Mouse (Mus musculus) erythroblast, embryonic 14.5 days (primary cell): Measurements from ENCODE around the gene Selenbp1. TPM values are rescaled to one million over a fixed set of nuclear protein-coding genes. Genes with fewer than 3 reads are reported as not detected.
"Not testable (repeated sequence)": the region's sequence is repeated elsewhere in the genome, so short reads cannot be mapped to it uniquely, and the experiment has no call there.

Experiments used
- H3K27me3 ChIP-seq: 2 replicates; pipeline ENCODE4 v1.6.1; 2012; ENCODE audit warnings: inconsistent platforms; ENCODE audit not compliant: control insufficient read depth
- H3K36me3 ChIP-seq: 2 replicates; pipeline ENCODE4 v1.6.1; 2012; ENCODE audit warnings: mild to moderate bottlenecking, inconsistent platforms; ENCODE audit not compliant: control insufficient read depth
- H3K4me1 ChIP-seq: 2 replicates; pipeline ENCODE4 v1.6.1; 2012; ENCODE audit warnings: inconsistent platforms; ENCODE audit not compliant: control insufficient read depth
- H3K4me3 ChIP-seq: replicated peaks from 2 replicates; pipeline ENCODE3; 2012; ENCODE audit warnings: moderate library complexity, mild to moderate bottlenecking, inconsistent platforms
- H3K9me3 ChIP-seq: 2 replicates; pipeline ENCODE4 v1.6.1; 2012; ENCODE audit warnings: low read length, inconsistent platforms, mixed read lengths; ENCODE audit not compliant: control insufficient read depth
- GATA1 ChIP-seq: IDR thresholded peaks from 2 replicates; pipeline ENCODE4 v1.6.1; 2012; ENCODE audit warnings: low read length, inconsistent platforms, mixed read lengths
- TAL1 ChIP-seq: IDR thresholded peaks from 3 replicates; pipeline ENCODE4 v1.6.1; 2012; ENCODE audit warnings: low read length, inconsistent platforms, mixed read lengths
- polyA plus RNA-seq: library from polyadenylated mRNA; stranded (reverse); fragments of >175 nt; gene quantifications from 2 replicates; pipeline ENCODE4 v1.2.3, GENCODE M21; 2012

Selenbp1 gene
- polyA plus RNA-seq, 1 experiment: 0.64 TPM

GRCm38 (mm10) chr3:94915903-94916741, 16.7 kb upstream of the Selenbp1 start:
- Histone ChIP-seq H3K4me1 (peaks cover 37% of the 10 kb centered on the region), H3K4me3 (no peak overlapping the region), H3K36me3 (no peaks in the 10 kb centered on the region), H3K9me3 (no peaks in the 10 kb centered on the region), H3K27me3 (no peaks in the 10 kb centered on the region)
- TF ChIP-seq TAL1: no peak
- no peak for TF ChIP-seq GATA1

GRCm38 (mm10) chr3:94917816-94918361, 15.0 kb upstream of the Selenbp1 start:
- Histone ChIP-seq H3K4me1 (peaks cover 45% of the 10 kb centered on the region), H3K9me3 (no peaks in the 10 kb centered on the region), H3K27me3 (no peaks in the 10 kb centered on the region), H3K36me3 (no peaks in the 10 kb centered on the region), H3K4me3 (no peak overlapping the region)
- TF ChIP-seq GATA1 (no peak), TAL1 (no peak)

- H3K9me3 ChIP-seq: no peaks in the 10 kb centered on the region
- no peak overlapping the region for H3K4me3 ChIP-seq
- TF ChIP-seq TAL1: no peak
- TF ChIP-seq GATA1: no peak
- peaks cover 48% of the 10 kb centered on the region for H3K4me1 ChIP-seq
- H3K36me3 ChIP-seq: no peaks in the 10 kb centered on the region
- no peaks in the 10 kb centered on the region for H3K27me3 ChIP-seq
These were observed 14.0 kb upstream of the Selenbp1 start for GRCm38 (mm10) chr3:94918845-94919244.

- Histone ChIP-seq H3K36me3 (no peaks in the 10 kb centered on the region), H3K4me1 (peaks cover 68% of the 10 kb centered on the region), H3K27me3 (no peaks in the 10 kb centered on the region), H3K9me3 (no peaks in the 10 kb centered on the region), H3K4me3 (no peak overlapping the region)
- TF ChIP-seq GATA1: no peak
- TF ChIP-seq TAL1: no peak
These were observed 11.8 kb upstream of the Selenbp1 start for GRCm38 (mm10) chr3:94921104-94921503.

- Histone ChIP-seq H3K4me1 (peaks cover 76% of the 10 kb centered on the region), H3K36me3 (no peaks in the 10 kb centered on the region), H3K27me3 (no peaks in the 10 kb centered on the region), H3K9me3 (no peaks in the 10 kb centered on the region), H3K4me3 (no peak overlapping the region)
- TF ChIP-seq TAL1 (no peak), GATA1 (no peak)
These were observed 10.5 kb upstream of the Selenbp1 start for GRCm38 (mm10) chr3:94922333-94922732.

- TF ChIP-seq GATA1 (0 out of 2 replicates have a peak, but pooled peaks have one; percentile 31), TAL1 (no peak)
- no peaks in the 10 kb centered on the region for H3K27me3 ChIP-seq
- peaks cover 61% of the 10 kb centered on the region for H3K4me1 ChIP-seq
- H3K9me3 ChIP-seq: no peaks in the 10 kb centered on the region
- H3K36me3 ChIP-seq: no peaks in the 10 kb centered on the region
- no peak overlapping the region for H3K4me3 ChIP-seq
These were observed 8.2 kb upstream of the Selenbp1 start for GRCm38 (mm10) chr3:94924688-94925087.

GRCm38 (mm10) chr3:94926301-94926736, 6.5 kb upstream of the Selenbp1 start:
- H3K36me3 ChIP-seq, H3K4me3 ChIP-seq, H3K9me3 ChIP-seq, H3K27me3 ChIP-seq: not testable (repeated sequence)
- peaks cover 58% of the 10 kb centered on the region for H3K4me1 ChIP-seq

GRCm38 (mm10) chr3:94928979-94929378, 3.9 kb upstream of the Selenbp1 start:
- H3K4me1 ChIP-seq: peaks cover 71% of the 10 kb centered on the region
- H3K4me3 ChIP-seq, H3K36me3 ChIP-seq, H3K27me3 ChIP-seq, H3K9me3 ChIP-seq: not testable (repeated sequence)

- H3K36me3 ChIP-seq, H3K4me3 ChIP-seq, H3K27me3 ChIP-seq, H3K9me3 ChIP-seq: not testable (repeated sequence)
- peaks cover 67% of the 10 kb centered on the region for H3K4me1 ChIP-seq
These were observed 2.2 kb upstream of the Selenbp1 start for GRCm38 (mm10) chr3:94930386-94931266.

- not testable (repeated sequence) for H3K27me3 ChIP-seq, H3K9me3 ChIP-seq, H3K4me3 ChIP-seq, H3K36me3 ChIP-seq
- peaks cover 67% of the 10 kb centered on the region for H3K4me1 ChIP-seq
These were observed 1.3 kb upstream of the Selenbp1 start for GRCm38 (mm10) chr3:94931427-94932082.

- H3K4me1 ChIP-seq: peaks cover 62% of the 10 kb centered on the region
- not testable (repeated sequence) for H3K36me3 ChIP-seq, H3K27me3 ChIP-seq, H3K4me3 ChIP-seq, H3K9me3 ChIP-seq
These were observed 577 bp upstream of the Selenbp1 start for GRCm38 (mm10) chr3:94932279-94932678.

GRCm38 (mm10) chr3:94933604-94934003, 748 bp downstream of the Selenbp1 start:
- H3K9me3 ChIP-seq, H3K27me3 ChIP-seq, H3K36me3 ChIP-seq: not testable (repeated sequence)
- H3K4me3 ChIP-seq: peak overlapping the region; percentile 35
- peaks cover 59% of the 10 kb centered on the region for H3K4me1 ChIP-seq
